Mouse (Mus musculus) heart, adult 11 months (tissue): ENCODE measurements around the gene Ndufb11.

Experiments used
- DNase-seq: peaks from one replicate; pipeline ENCODE4 v3.0.0; 2022

Gene Ndufb11

GRCm38 (mm10) chrX:20617176-20617902 is at the start of gene Ndufb11, which contains the start of gene Rbm10:
Ndufb11 (minus strand) TSS chrX:20617619.
Rbm10 (plus strand) TSS chrX:20617503.
- peak; percentile 99 for DNase-seq

- no peak for DNase-seq
Measured at GRCm38 (mm10) chrX:20663444-20663790, 46.0 kb upstream of the Ndufb11 start.

- peak; percentile 99 for DNase-seq
Measured at GRCm38 (mm10) chrX:20662716-20663443, 45.5 kb upstream of the Ndufb11 start.

GRCm38 (mm10) chrX:20662317-20662715 is 44.9 kb upstream of the Ndufb11 start:
- DNase-seq, result peak; percentile 79

GRCm38 (mm10) chrX:20658891-20659406 is 41.5 kb upstream of the Ndufb11 start:
- DNase-seq, result peak; percentile 89

- peak; percentile 98 for DNase-seq
Measured at GRCm38 (mm10) chrX:20658026-20658652, 40.7 kb upstream of the Ndufb11 start, which contains the start of gene Uba1. Uba1 (plus strand) TSS chrX:20658326.

- DNase-seq, result peak; percentile 25
Measured at GRCm38 (mm10) chrX:20657593-20657992, 40.2 kb upstream of the Ndufb11 start.

GRCm38 (mm10) chrX:20644780-20645179 is 27.4 kb upstream of the Ndufb11 start:
- DNase-seq, result peak; percentile 85

- DNase-seq, result no peak
Measured at GRCm38 (mm10) chrX:20638141-20638540, 20.7 kb upstream of the Ndufb11 start.

- DNase-seq, result peak; percentile 96
Measured at GRCm38 (mm10) chrX:20617903-20618399, 532 bp upstream of the Ndufb11 start.

- no peak for DNase-seq
Measured at GRCm38 (mm10) chrX:20616861-20617175, 601 bp downstream of the Ndufb11 start.

GRCm38 (mm10) chrX:20608500-20608899 is 8.9 kb downstream of the Ndufb11 start:
- DNase-seq, result no peak

- no peak for DNase-seq
Measured at GRCm38 (mm10) chrX:20587968-20588367, 29.5 kb downstream of the Ndufb11 start.

GRCm38 (mm10) chrX:20573927-20574326 is 43.5 kb downstream of the Ndufb11 start:
- no peak for DNase-seq

GRCm38 (mm10) chrX:20572683-20573082 is 44.7 kb downstream of the Ndufb11 start:
- DNase-seq, result no peak

GRCm38 (mm10) chrX:20571024-20571423 is 46.4 kb downstream of the Ndufb11 start:
- DNase-seq, result peak; percentile 94
